Mouse (Mus musculus) cortical plate, adult 2 months (tissue): ENCODE measurements around the gene Zmynd11.

Experiments
- CTCF ChIP-seq: fragments of 200-500 bp; IDR thresholded peaks from 2 replicates; pipeline ENCODE4 v1.5.1; 2011; ENCODE audit warnings: mild to moderate bottlenecking, control low read depth, low read length; ENCODE audit not compliant: insufficient read depth; ENCODE audit errors: extremely low read depth
- POLR2A ChIP-seq: fragments of 200-500 bp; IDR thresholded peaks from 2 replicates; pipeline ENCODE4 v1.6.1; 2011; ENCODE audit warnings: mild to moderate bottlenecking, low read length, control low read depth; ENCODE audit not compliant: insufficient read depth; ENCODE audit errors: extremely low read depth

GRCm38 (mm10) chr13:9681492-9681891 lies 83.6 kb downstream of the Zmynd11 start:
- TF ChIP-seq CTCF (no peak), POLR2A (no peak)
